Mouse (Mus musculus) liver, embryonic 14.5 days (tissue): ENCODE measurements around the gene Ccdc40.

ENCODE experiments used
- CTCF ChIP-seq: IDR thresholded peaks from 2 replicates; pipeline ENCODE4 v1.5.1; 2016; ENCODE audit warnings: antibody characterized with exemption, low read depth, control low read depth
- EP300 ChIP-seq: IDR thresholded peaks from 2 replicates; pipeline ENCODE4 v1.6.1; 2016; ENCODE audit warnings: antibody characterized with exemption, low read depth

DNA sequence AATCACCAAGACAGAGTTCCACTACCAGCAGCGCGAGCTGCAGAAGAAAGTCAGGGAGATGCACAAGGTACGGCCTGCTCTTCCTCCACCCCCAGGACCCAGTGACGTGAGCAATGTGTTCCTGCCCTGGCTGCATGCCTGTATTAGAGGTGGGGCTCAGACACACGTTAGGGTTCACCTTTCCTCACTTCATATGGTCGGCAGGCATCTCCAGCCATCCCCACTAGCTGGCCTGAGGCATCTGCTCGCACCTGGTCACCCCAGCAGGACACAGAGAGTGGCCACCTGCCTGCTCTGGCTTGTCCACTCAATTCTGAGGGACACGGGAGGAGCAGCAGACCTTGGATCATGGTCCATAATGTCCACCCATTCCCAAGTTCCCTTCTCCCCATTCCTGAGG, 31.6 kb downstream of the Ccdc40 start:
- TF ChIP-seq CTCF (no peak), EP300 (no peak)
